Mouse (Mus musculus) neural tube, embryonic 15.5 days (tissue): Measurements from ENCODE around the gene Plvap. TPM values are rescaled to one million over a fixed set of nuclear protein-coding genes. Genes with fewer than 3 reads are reported as not detected.
"Not testable (repeated sequence)": the region's sequence is repeated elsewhere in the genome, so short reads cannot be mapped to it uniquely, and the experiment has no call there.

Experiments used
- ATAC-seq: fragments of 200-750 bp; cut with Nextera tagmentation; 2 replicates; pipeline ENCODE4 v1.8.0; 2017; ENCODE audit warnings: mild to moderate bottlenecking, moderate TSS enrichment, moderate library complexity; ENCODE audit not compliant: low FRiP score
- H3K27ac ChIP-seq: fragments of 300-500 bp; sonication (generic); replicated peaks from 2 replicates; pipeline ENCODE4 v1.5.1; 2015; ENCODE audit warnings: mild to moderate bottlenecking, inconsistent platforms
- H3K27me3 ChIP-seq: fragments of 300-500 bp; sonication (generic); replicated peaks from 2 replicates; pipeline ENCODE4 v1.6.1; 2015; ENCODE audit warnings: inconsistent platforms
- H3K36me3 ChIP-seq: fragments of 300-500 bp; sonication (generic); 2 replicates; pipeline ENCODE4 v1.6.1; 2015; ENCODE audit warnings: inconsistent platforms
- H3K4me1 ChIP-seq: fragments of 300-500 bp; sonication (generic); 2 replicates; pipeline ENCODE4 v1.6.1; 2015; ENCODE audit warnings: inconsistent platforms
- H3K4me2 ChIP-seq: fragments of 300-500 bp; sonication (generic); 2 replicates; pipeline ENCODE4 v1.6.1; 2015; ENCODE audit warnings: inconsistent platforms, mild to moderate bottlenecking, moderate library complexity
- H3K4me3 ChIP-seq: fragments of 300-500 bp; sonication (generic); replicated peaks from 2 replicates; pipeline ENCODE4 v1.5.1; 2015; ENCODE audit warnings: mild to moderate bottlenecking, inconsistent platforms
- H3K9ac ChIP-seq: fragments of 300-500 bp; sonication (generic); replicated peaks from 2 replicates; pipeline ENCODE4 v1.6.1; 2015; ENCODE audit warnings: mild to moderate bottlenecking, inconsistent platforms
- H3K9me3 ChIP-seq: fragments of 300-500 bp; sonication (generic); replicated peaks from 2 replicates; pipeline ENCODE4 v1.6.1; 2016; ENCODE audit warnings: inconsistent platforms
- whole genome bisulfite sequencing: fragments of 180-500 bp; shearing (Covaris S2); methylation state at CpG from one replicate; pipeline ENCODE4 v1.1.7; 2015; ENCODE audit warnings: mixed read lengths; 5-methylcytosine and 5-hydroxymethylcytosine counted together
- polyA plus RNA-seq: library from polyadenylated mRNA; unstranded; fragments of >200 nt; fragmentation: Nextera tagmentation; extraction: Ambion mirVana; gene quantifications from 2 replicates; pipeline ENCODE4 v1.2.1, GENCODE M21; 2015

Gene Plvap
- polyA plus RNA-seq, 1 experiment from 2014 or later: 9.5 TPM

DNA sequence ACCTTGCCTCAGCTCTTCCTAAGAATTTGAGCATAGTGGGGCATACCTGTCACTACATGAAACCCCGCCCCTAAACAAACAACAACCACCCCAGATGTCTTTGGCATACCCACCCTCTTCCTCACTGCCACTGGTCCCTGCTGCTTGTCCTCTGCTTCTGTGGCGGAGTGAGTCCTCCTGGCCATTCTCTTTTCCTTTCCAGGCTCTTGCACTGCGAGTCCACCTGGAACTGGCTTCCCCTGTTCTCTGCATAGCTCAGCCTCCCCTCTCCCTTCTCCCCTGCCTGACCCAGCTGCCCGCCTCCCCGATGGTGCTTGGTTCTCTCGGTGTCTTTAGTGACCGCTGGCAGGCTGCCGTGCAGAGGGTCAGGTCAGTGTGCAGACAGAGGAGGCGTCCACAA is 32.2 kb upstream of the Plvap start:
- Histone ChIP-seq H3K27me3 (0 out of 2 replicates have a peak, but pooled peaks cover 4% of the 10 kb centered on the region), H3K4me2 (peak overlapping the region; percentile 85), H3K27ac (no peak overlapping the region), H3K9me3 (no peaks in the 10 kb centered on the region), H3K4me1 (peaks cover 17% of the 10 kb centered on the region), H3K4me3 (peak overlapping the region; percentile 94), H3K36me3 (peaks cover 33% of the 10 kb centered on the region), H3K9ac (peak overlapping the region; percentile 87)
- no peak for ATAC-seq
- 85% methylated on average over 9 of the region's 9 CpGs for WGBS

GRCm38 (mm10) chr8:71542632-71543343 is 31.2 kb upstream of the Plvap start, which contains the start of gene Mvb12a:
Gene Mvb12a (plus strand): TSS chr8:71542922.
- Histone ChIP-seq H3K36me3 (peaks cover 24% of the 10 kb centered on the region), H3K4me2 (peak within 1 kb of the TSS; percentile 85), H3K9me3 (no peaks in the 10 kb centered on the region), H3K4me3 (peak within 1 kb of the TSS; percentile 94), H3K4me1 (peaks cover 20% of the 10 kb centered on the region), H3K9ac (peak within 1 kb of the TSS; percentile 87), H3K27me3 (peaks cover 6% of the 10 kb centered on the region), H3K27ac (peak within 1 kb of the TSS; percentile 77)
- ATAC-seq: peak; percentile 96
- WGBS: under 1% methylated on average over 55 of the region's 55 CpGs

DNA sequence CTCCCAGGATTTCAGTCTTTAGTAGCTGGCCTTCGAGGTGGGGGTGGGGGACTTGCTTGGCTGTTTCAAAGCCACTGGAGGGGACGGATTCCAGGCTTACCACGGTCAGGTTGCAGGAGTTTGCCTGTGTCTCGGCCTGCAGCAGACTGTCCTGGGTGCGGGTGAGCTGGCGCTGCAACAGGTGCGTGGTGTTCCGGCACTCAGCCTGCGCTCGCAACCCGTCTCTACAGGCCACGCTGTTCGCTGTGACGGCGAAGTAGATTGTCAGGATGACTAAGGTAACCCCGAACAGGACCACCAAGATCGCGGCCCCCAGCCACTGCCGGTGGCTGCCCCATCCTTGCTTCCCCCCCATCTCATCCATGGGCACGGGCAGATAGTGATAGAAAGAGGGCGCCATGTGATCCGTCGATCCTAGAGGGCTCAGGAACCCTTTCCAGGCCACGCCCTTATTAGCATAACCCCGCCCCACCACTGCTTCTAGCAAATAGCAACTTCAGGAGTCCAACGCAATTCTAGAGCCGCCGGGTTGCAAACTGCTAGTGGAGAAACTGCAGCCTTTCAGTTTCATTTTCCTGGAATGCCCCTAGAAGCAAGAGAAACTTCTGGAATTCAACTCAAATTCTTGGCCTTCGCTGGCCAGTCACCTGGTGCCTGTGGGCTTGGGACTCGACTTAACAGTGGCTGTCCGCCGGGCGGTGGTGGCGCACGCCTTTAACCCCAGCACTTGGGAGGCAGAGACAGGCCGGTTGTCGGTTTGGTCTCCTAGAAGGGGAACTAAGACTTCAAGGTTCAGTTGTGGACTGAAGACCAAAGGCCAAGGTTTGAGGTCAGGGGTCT is 25.7 kb upstream of the Plvap start, which contains the start of gene Bst2:
Gene Bst2, minus strand, starts transcription at position 429 of the 840 bp plus-strand sequence.
- Histone ChIP-seq H3K9ac (peak within 1 kb of the TSS; percentile 37; the same call in 1 of the 2 replicates), H3K36me3 (no peaks in the 10 kb centered on the region), H3K27me3 (peaks cover 25% of the 10 kb centered on the region), H3K4me1 (peaks cover 11% of the 10 kb centered on the region), H3K4me3 (peak within 1 kb of the TSS; percentile 35), H3K9me3 (no peaks in the 10 kb centered on the region), H3K4me2 (peak within 1 kb of the TSS; percentile 57), H3K27ac (no peak within 1 kb of the TSS)
- WGBS: 4% methylated on average over 37 of the region's 37 CpGs
- no peak for ATAC-seq

DNA sequence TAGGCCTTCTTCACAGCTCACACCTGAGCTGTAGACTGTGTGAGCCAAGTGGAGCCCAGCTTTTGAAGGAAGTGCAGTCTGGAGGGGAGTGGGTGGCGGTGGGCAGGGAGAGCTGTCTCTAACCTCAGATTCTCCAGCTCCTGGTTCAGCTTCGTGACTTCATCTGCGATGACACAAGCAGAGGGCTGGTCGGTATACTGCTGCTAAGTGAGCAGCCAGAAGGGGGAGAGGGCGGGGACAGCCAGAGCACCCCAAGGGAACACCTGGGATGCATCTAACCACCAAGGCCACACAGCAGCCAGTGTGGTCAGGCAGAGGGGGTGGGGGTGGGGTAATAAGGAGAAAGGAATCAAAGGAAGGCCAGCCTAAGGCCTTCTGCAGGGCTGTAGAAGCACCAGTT is 24.1 kb upstream of the Plvap start:
- Histone ChIP-seq H3K27me3 (peaks cover 21% of the 10 kb centered on the region), H3K9ac (no peak overlapping the region), H3K9me3 (no peaks in the 10 kb centered on the region), H3K4me3 (no peak overlapping the region), H3K4me1 (peaks cover 11% of the 10 kb centered on the region), H3K4me2 (peak overlapping the region; percentile 9; the same call in 1 of the 2 replicates), H3K27ac (no peak overlapping the region), H3K36me3 (no peaks in the 10 kb centered on the region)
- no peak for ATAC-seq
- 61% methylated on average over 5 of the region's 5 CpGs for WGBS

DNA sequence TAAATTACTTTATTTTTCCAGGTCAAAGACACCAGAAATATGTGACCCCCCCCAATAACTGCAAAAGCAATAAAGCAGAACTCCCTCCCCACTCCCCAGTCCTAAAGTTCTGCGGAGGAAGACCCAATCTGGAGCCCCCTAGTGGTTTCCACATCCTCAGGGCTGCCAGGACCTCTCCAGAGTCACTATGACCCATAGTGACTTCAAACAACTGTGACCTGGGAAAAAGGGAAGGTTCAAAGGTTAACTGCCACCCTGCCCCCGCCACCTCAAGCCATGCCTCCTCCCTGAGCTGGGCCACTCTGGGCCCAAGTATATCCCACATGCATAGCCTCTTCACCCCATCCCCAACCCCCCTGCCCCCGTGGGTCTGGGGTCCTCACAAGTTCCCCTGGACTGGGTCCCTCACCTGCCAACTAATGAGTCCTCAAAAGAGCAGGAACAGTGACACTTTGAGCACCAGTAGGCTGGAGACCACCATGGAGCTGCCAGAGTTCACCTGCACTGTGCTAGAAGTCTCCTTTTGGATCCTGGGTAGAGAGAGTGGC is 22.8 kb upstream of the Plvap start:
- Histone ChIP-seq H3K27me3 (peaks cover 21% of the 10 kb centered on the region), H3K36me3 (no peaks in the 10 kb centered on the region), H3K4me1 (peaks cover 11% of the 10 kb centered on the region), H3K4me2 (no peak overlapping the region), H3K9ac (no peak overlapping the region), H3K27ac (no peak overlapping the region), H3K9me3 (no peaks in the 10 kb centered on the region), H3K4me3 (no peak overlapping the region)
- WGBS: 36% methylated on average over 3 of the region's 3 CpGs
- ATAC-seq: no peak

GRCm38 (mm10) chr8:71530735-71531467 is 19.3 kb upstream of the Plvap start:
- ATAC-seq, H3K9ac ChIP-seq, H3K9me3 ChIP-seq, H3K27ac ChIP-seq, H3K36me3 ChIP-seq, H3K4me3 ChIP-seq, H3K4me1 ChIP-seq, H3K4me2 ChIP-seq: not testable (repeated sequence)
- H3K27me3 ChIP-seq: peaks cover 23% of the 10 kb centered on the region
- WGBS: 72% methylated on average over 5 of the region's 12 CpGs

GRCm38 (mm10) chr8:71528362-71529073 is 17.0 kb upstream of the Plvap start:
- Histone ChIP-seq H3K9ac (no peak overlapping the region), H3K4me1 (0 out of 2 replicates have a peak, but pooled peaks cover 5% of the 10 kb centered on the region), H3K27ac (no peak overlapping the region), H3K4me2 (no peak overlapping the region), H3K36me3 (no peaks in the 10 kb centered on the region), H3K9me3 (no peaks in the 10 kb centered on the region), H3K27me3 (peaks cover 42% of the 10 kb centered on the region), H3K4me3 (no peak overlapping the region)
- 84% methylated on average over 11 of the region's 11 CpGs for WGBS
- ATAC-seq: no peak

- no peak overlapping the region for H3K4me2 ChIP-seq
- H3K4me3 ChIP-seq: no peak overlapping the region
- peaks cover 51% of the 10 kb centered on the region for H3K27me3 ChIP-seq
- ATAC-seq: no peak
- WGBS: 46% methylated on average over 3 of the region's 3 CpGs
- no peak overlapping the region for H3K9ac ChIP-seq
- no peaks in the 10 kb centered on the region for H3K9me3 ChIP-seq
- H3K4me1 ChIP-seq: 0 out of 2 replicates have a peak, but pooled peaks cover 5% of the 10 kb centered on the region
- H3K36me3 ChIP-seq: no peaks in the 10 kb centered on the region
- H3K27ac ChIP-seq: no peak overlapping the region
Measured at GRCm38 (mm10) chr8:71527162-71527870, 15.8 kb upstream of the Plvap start.

DNA sequence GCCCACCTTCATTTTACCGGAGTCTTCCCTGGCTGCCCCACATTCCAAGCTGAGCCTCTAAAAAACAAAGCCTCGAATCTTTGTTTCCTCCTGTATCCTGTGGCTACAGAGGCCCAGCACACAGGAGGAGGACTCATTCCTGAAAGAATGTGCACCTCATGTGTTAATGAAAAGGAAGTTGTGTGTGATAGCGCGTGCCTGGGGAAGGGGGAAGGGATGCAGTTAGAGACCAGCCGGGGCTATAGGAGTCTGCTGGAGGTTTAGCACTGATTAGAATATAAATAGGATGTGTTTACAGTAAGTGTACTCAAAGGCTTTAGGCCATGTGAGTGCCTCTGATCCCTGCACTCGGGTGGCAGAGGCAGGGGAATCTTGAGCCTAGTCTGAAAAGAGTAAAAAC is 14.7 kb upstream of the Plvap start:
- no peak for ATAC-seq
- Histone ChIP-seq H3K9ac (no peak overlapping the region), H3K36me3 (no peaks in the 10 kb centered on the region), H3K9me3 (no peaks in the 10 kb centered on the region), H3K4me3 (no peak overlapping the region), H3K27ac (no peak overlapping the region), H3K27me3 (peaks cover 53% of the 10 kb centered on the region), H3K4me1 (peaks cover 13% of the 10 kb centered on the region; the same call in 1 of the 2 replicates), H3K4me2 (no peak overlapping the region)
- WGBS: 11% methylated on average over 6 of the region's 6 CpGs
